Mouse (Mus musculus): ENCODE measurements around the gene 4930544D05Rik.

DNA sequence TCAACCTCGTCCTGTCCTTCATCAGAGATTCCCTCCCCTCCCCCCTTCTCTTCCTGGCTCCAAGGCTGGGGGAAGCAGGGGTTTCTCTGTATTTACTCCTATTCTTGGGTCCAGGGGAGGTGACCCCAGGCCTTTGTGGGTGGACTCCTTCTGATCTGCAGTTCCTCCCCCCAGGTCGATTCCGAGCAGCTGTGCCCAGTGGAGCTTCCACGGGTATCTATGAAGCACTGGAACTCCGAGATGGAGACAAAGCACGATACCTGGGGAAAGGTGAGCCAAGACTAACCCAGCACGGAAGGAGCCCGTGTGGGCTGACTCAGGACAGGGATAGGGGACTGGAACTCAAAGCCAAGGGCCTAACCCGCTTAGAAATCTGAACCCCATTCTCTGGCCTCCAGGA, 42.3 kb downstream of the 4930544D05Rik start:
- TF ChIP-seq POLR2A (IDR thresholded peaks at IDR 0.05; ENCODE audit: insufficient read length, low read depth) = no peak
- TF ChIP-seq USF1 (IDR thresholded peaks at IDR 0.05; ENCODE audit: low read depth) = no peak
- TF ChIP-seq TCF12 (IDR thresholded peaks at IDR 0.05; ENCODE audit: insufficient read depth, poor library complexity, severe bottlenecking) = no peak
- TF ChIP-seq POLR2AphosphoS2 (IDR thresholded peaks at IDR 0.05; ENCODE audit: insufficient read length, low read depth) = no peak

Data from myocyte (in vitro differentiated cells).